Mouse (Mus musculus): ENCODE measurements around the gene Lum. TPM values are rescaled to one million over a fixed set of nuclear protein-coding genes. Genes with fewer than 3 reads are reported as not detected.

Gene Lum
- polyA plus RNA-seq, 2 experiments: 18.2 to 28.5 TPM

GRCm38 (mm10) chr10:97589574-97589973 lies 24.6 kb downstream of the Lum start:
- H3K27ac ChIP-seq: no peak overlapping the region
- no peak overlapping the region for H3K4me3 ChIP-seq (ENCODE audit: insufficient read depth in 1 of 2, low read depth in 2 of 2, low read length in 2 of 2)
- H3K36me3 ChIP-seq (replicated peaks; ENCODE audit: control insufficient read depth, insufficient read depth, low read depth): no peaks in the 10 kb centered on the region
- TF ChIP-seq EP300 (IDR thresholded peaks at IDR 0.05; ENCODE audit: low read depth) (no peak), CTCF (IDR thresholded peaks at IDR 0.05; ENCODE audit: low read depth) (no peak)
- no peaks in the 10 kb centered on the region for H3K27me3 ChIP-seq (ENCODE audit: control insufficient read depth, insufficient read depth, low read length)
- no peaks in the 10 kb centered on the region for H3K9me3 ChIP-seq (ENCODE audit: control insufficient read depth, low read length)
- 59% methylated on average over 6 of the region's 6 CpGs for WGBS (ENCODE audit: insufficient replicate concordance)
- H3K4me2 ChIP-seq (ENCODE audit: low read depth): no peak overlapping the region
- ATAC-seq (ENCODE audit: insufficient read depth) (no peak), DNase-seq (ENCODE audit: low read depth in 3 of 3, low spot score in 3 of 3) (no peak)
- H3K4me1 ChIP-seq (replicated peaks; ENCODE audit: control insufficient read depth in 2 of 2, insufficient read depth in 2 of 2, low read length in 1 of 2): no peaks in the 10 kb centered on the region
- no peak overlapping the region for H3K9ac ChIP-seq (replicated peaks)

DNA sequence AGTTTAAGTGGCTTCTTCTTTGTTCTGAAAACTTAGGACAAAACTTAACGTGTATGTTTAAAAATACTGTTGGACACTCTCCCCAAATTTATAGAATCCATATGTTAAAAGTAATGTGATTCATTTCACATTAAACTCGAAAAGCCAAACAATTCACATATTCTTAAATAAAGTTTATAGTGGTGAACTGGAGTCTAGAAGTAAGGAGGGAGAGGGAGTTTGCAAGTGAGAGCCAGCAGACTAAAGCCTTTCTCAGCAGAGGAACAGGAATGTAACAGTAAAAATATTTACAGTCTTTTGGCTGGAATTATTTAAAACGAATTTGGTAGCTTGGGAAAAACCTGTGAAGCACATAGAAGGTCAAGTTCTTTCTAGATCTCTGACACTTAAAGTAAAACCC lies 26.1 kb downstream of the Lum start:
- no peak for ATAC-seq (ENCODE audit: insufficient read depth)

DNA sequence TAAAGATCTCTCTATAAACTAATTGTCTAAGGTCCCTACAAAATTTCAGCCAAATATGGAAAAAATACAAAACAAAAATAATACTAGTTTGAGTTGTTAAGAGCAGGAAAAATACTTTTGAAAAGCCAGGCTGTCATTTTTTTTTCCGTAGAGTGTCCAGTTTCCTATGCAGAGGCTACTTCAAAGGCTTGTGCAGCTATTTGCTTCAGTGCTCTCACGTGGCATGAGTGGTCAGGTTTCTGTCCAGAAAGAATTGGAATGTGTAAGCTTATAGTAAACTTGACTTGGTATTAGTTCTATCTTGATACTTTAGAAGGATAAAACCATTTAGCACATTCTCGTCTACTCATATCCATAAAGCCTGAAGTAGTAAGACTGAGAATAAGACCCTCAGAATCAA lies 26.8 kb downstream of the Lum start:
- Histone ChIP-seq H3K4me2 (ENCODE audit: low read depth) (no peak overlapping the region), H3K9me3 (ENCODE audit: control insufficient read depth, low read length) (no peaks in the 10 kb centered on the region), H3K36me3 (replicated peaks; ENCODE audit: control insufficient read depth, insufficient read depth, low read depth) (no peaks in the 10 kb centered on the region), H3K27me3 (ENCODE audit: control insufficient read depth, insufficient read depth, low read length) (no peaks in the 10 kb centered on the region), H3K9ac (replicated peaks) (no peak overlapping the region), H3K4me3 (ENCODE audit: insufficient read depth in 1 of 2, low read depth in 2 of 2, low read length in 2 of 2) (no peak overlapping the region), H3K27ac (no peak overlapping the region), H3K4me1 (replicated peaks; ENCODE audit: control insufficient read depth in 2 of 2, insufficient read depth in 2 of 2, low read length in 1 of 2) (no peaks in the 10 kb centered on the region)
- TF ChIP-seq CTCF (IDR thresholded peaks at IDR 0.05; ENCODE audit: low read depth): no peak
- TF ChIP-seq EP300 (IDR thresholded peaks at IDR 0.05; ENCODE audit: low read depth): no peak
- ATAC-seq (ENCODE audit: insufficient read depth) (no peak), DNase-seq (ENCODE audit: low read depth in 3 of 3, low spot score in 3 of 3) (no peak)
- WGBS (ENCODE audit: insufficient replicate concordance): 51% methylated on average over 3 of the region's 3 CpGs

More for the DNA sequence above, 26.1 kb downstream of the Lum start:
- H3K27ac ChIP-seq: no peak overlapping the region
- no peaks in the 10 kb centered on the region for H3K4me1 ChIP-seq (replicated peaks; ENCODE audit: control insufficient read depth in 2 of 2, insufficient read depth in 2 of 2, low read length in 1 of 2)
- no peaks in the 10 kb centered on the region for H3K36me3 ChIP-seq (replicated peaks; ENCODE audit: control insufficient read depth, insufficient read depth, low read depth)
- H3K27me3 ChIP-seq (ENCODE audit: control insufficient read depth, insufficient read depth, low read length): no peaks in the 10 kb centered on the region
- TF ChIP-seq CTCF (IDR thresholded peaks at IDR 0.05; ENCODE audit: low read depth) (no peak), EP300 (IDR thresholded peaks at IDR 0.05; ENCODE audit: low read depth) (no peak)
- H3K9me3 ChIP-seq (ENCODE audit: control insufficient read depth, low read length): no peaks in the 10 kb centered on the region
- WGBS (ENCODE audit: insufficient replicate concordance): 31% methylated on average over 3 of the region's 3 CpGs
- H3K4me2 ChIP-seq (ENCODE audit: low read depth): no peak overlapping the region
- no peak for DNase-seq (ENCODE audit: low read depth in 3 of 3, low spot score in 3 of 3)
- H3K4me3 ChIP-seq (ENCODE audit: insufficient read depth in 1 of 2, low read depth in 2 of 2, low read length in 2 of 2): no peak overlapping the region
- no peak overlapping the region for H3K9ac ChIP-seq (replicated peaks)

- ATAC-seq (ENCODE audit: insufficient read depth): no peak
- Histone ChIP-seq H3K9me3 (ENCODE audit: control insufficient read depth, low read length) (no peaks in the 10 kb centered on the region), H3K36me3 (replicated peaks; ENCODE audit: control insufficient read depth, insufficient read depth, low read depth) (no peaks in the 10 kb centered on the region), H3K9ac (replicated peaks) (no peak overlapping the region), H3K4me1 (replicated peaks; ENCODE audit: control insufficient read depth in 2 of 2, insufficient read depth in 2 of 2, low read length in 1 of 2) (no peaks in the 10 kb centered on the region), H3K4me2 (ENCODE audit: low read depth) (no peak overlapping the region), H3K4me3 (ENCODE audit: insufficient read depth in 1 of 2, low read depth in 2 of 2, low read length in 2 of 2) (no peak overlapping the region), H3K27ac (no peak overlapping the region), H3K27me3 (ENCODE audit: control insufficient read depth, insufficient read depth, low read length) (no peaks in the 10 kb centered on the region)
- DNase-seq (ENCODE audit: low read depth in 3 of 3, low spot score in 3 of 3): no peak
- WGBS (ENCODE audit: insufficient replicate concordance): 37% methylated on average over 1 of the region's 1 CpGs
- TF ChIP-seq EP300 (IDR thresholded peaks at IDR 0.05; ENCODE audit: low read depth): no peak
- no peak for TF ChIP-seq CTCF (IDR thresholded peaks at IDR 0.05; ENCODE audit: low read depth)
Observed at GRCm38 (mm10) chr10:97595680-97596079, 30.8 kb downstream of the Lum start.

GRCm38 (mm10) chr10:97601744-97602143 lies 36.8 kb downstream of the Lum start:
- Histone ChIP-seq H3K4me3 (ENCODE audit: insufficient read depth in 1 of 2, low read depth in 2 of 2, low read length in 2 of 2) (no peak overlapping the region), H3K27ac (no peak overlapping the region), H3K9ac (replicated peaks) (no peak overlapping the region), H3K36me3 (replicated peaks; ENCODE audit: control insufficient read depth, insufficient read depth, low read depth) (no peaks in the 10 kb centered on the region), H3K9me3 (ENCODE audit: control insufficient read depth, low read length) (no peaks in the 10 kb centered on the region), H3K4me1 (replicated peaks; ENCODE audit: control insufficient read depth in 2 of 2, insufficient read depth in 2 of 2, low read length in 1 of 2) (no peaks in the 10 kb centered on the region), H3K4me2 (ENCODE audit: low read depth) (no peak overlapping the region), H3K27me3 (ENCODE audit: control insufficient read depth, insufficient read depth, low read length) (no peaks in the 10 kb centered on the region)
- WGBS (ENCODE audit: insufficient replicate concordance): 39% methylated on average over 4 of the region's 4 CpGs
- DNase-seq (ENCODE audit: low read depth in 3 of 3, low spot score in 3 of 3): no peak
- no peak for ATAC-seq (ENCODE audit: insufficient read depth)
- TF ChIP-seq EP300 (IDR thresholded peaks at IDR 0.05; ENCODE audit: low read depth) (no peak), CTCF (IDR thresholded peaks at IDR 0.05; ENCODE audit: low read depth) (no peak)

Data from liver, embryonic 14.5 days (tissue).